Mouse (Mus musculus): ENCODE results near the gene Ntn1. TPM values are rescaled to one million over a fixed set of nuclear protein-coding genes. Genes with fewer than 3 reads are reported as not detected.

Gene Ntn1
- 14.1 and 14.4 TPM in 2 replicates for polyA plus RNA-seq (2012; rRNA removed)

- WGBS = 26% methylated on average over 11 of the region's 11 CpGs
These were observed at the start of gene Ntn1 for GRCm38 (mm10) chr11:68400727-68401219. TSS of gene Ntn1 (minus strand) at chr11:68400823.

DNA sequence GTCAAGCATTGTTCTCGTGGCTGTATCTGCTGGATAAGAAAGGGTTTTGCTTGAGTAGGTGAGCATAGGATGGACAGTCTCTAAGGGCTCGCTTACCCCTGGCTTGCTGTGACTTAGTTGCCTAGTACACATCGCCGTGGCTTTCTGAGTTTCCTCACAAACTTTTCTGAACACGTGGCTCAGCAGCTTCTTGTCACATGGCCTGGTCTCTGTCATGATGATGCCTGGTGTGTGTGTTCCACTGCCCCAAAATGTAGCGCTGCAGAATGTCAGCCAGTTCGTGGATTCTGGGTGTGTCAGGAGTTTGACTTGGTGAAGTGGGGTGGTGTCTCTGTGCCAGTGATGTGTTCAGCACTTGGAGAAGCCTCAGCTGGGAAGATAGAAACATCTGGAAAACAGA, 47.7 kb upstream of the Ntn1 start:
- 71% methylated on average over 7 of the region's 7 CpGs for WGBS
- DNase-seq (ENCODE audit: low read depth, low spot score) = no peak

More at GRCm38 (mm10) chr11:68400727-68401219, at the start of gene Ntn1:
- no peak for DNase-seq (ENCODE audit: low read depth, low spot score)

DNA sequence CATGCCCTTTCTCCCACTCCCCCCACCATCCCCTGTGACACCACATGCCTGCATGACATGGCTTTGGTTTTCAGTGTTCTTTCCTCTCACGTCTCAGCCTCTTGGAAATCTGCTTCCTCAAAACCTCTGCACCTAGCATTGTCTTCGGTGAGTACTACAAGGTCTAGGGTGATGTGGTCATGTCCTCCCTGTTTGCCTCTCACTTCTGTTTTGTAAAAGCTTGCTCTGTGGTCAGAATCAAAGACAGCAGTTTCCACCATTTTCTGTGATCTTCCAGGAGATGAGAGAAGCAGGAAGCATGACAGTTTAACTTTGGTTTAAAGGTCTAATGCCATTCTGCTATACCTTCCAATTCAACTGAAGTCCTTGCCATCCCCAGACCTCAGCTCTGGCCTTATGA, 46.6 kb upstream of the Ntn1 start:
- DNase-seq (ENCODE audit: low read depth, low spot score) = no peak
- 76% methylated on average over 2 of the region's 2 CpGs for WGBS

DNA sequence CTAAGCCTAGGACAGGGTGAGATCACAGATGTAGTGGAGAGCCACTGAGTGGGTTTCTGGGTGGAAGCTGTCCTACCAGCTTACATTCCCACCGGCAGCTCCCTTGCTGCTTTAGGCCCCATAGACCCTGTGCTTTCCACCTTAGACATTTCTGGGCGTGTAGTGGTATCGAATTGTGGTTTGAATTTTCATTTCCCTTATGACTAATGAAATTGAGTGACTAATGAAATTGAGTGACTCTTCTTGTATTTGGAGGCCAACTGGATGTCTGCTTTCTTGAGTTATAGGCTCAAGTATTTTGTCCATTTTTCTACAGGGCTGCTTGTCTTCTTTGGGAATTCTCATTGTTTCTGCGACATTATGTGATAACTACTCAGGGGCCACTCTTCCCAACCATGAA, 45.9 kb upstream of the Ntn1 start:
- 83% methylated on average over 4 of the region's 4 CpGs for WGBS

DNA sequence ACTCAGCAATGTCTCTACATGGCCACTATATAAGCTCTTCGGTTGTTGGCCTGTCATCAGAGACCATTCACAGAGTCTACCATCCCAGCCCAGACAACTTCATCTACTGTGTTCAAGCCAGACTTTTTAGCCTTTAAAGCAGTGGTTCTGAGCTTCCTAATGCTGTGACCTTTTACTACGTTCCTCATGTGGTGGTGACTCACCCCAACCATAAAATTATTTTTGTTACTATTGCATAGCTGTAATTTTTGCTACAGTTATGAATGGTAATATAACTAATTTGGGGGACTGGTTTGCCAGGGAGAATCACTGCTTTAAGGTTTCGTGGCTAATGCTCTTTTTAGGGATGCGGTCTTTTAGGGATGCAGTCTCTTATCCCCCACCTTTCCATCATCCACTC, 45.3 kb upstream of the Ntn1 start:
- DNase-seq (ENCODE audit: low read depth, low spot score) = no peak
- WGBS = 60% methylated on average over 4 of the region's 4 CpGs

More for the DNA sequence above, 45.9 kb upstream of the Ntn1 start:
- no peak for DNase-seq (ENCODE audit: low read depth, low spot score)

DNA sequence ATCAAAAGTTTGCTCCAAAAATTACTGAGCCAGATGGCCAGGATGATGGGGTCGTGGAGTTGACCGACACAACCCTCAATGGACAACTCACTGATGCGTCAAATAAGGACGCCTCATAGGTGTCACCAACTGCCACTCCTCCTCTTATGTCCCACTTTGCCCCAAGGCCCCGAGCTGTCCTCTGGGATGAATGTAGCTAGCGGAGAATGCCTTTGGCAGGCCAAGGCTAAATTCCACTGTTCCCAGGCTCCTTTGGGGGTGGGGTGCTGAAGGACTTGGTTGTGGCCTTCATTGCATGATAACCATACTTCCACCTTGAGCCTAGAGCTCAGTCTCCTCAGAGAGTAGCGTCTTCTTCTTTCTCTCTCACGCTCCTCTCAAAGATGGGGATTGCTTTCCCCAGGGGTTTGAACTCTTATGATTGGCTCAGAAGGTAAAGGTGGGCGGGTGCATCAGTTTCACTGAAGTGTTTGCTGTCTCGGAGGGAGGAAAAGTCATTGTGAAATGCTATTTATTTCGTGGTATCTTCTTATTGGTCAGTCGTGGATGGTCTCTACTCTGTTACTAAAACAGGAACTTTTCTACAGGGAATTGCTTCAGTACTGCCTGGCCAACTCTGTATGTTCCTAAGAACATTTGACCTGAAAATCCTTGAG, 42.5 kb upstream of the Ntn1 start:
- no peak for DNase-seq (ENCODE audit: low read depth, low spot score)
- WGBS = 70% methylated on average over 12 of the region's 12 CpGs

GRCm38 (mm10) chr11:68442346-68442745, 41.7 kb upstream of the Ntn1 start:
- WGBS = 60% methylated on average over 8 of the region's 8 CpGs
- no peak for DNase-seq (ENCODE audit: low read depth, low spot score)

DNA sequence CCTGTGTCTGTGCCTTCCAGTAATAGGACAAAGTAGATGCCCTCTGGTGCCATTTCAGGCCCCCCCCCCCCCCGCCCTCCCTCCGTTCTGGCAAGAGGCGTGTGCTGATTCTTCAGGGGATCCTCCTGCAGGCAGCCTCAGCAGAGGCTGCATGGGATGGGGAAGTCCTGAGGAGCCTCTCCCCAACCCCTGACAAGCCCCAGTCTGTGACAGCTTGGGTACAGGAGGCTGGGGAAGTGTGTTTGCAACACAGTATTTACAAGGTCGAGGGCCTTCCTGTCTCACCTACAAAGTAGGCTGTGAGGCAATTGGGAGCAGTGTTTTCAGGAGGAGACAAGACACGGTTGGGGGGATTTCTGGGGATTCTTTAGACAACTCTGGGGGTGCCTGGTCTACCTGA, 40.3 kb upstream of the Ntn1 start:
- 53% methylated on average over 5 of the region's 5 CpGs for WGBS
- DNase-seq (ENCODE audit: low read depth, low spot score) = no peak

- 74% methylated on average over 9 of the region's 9 CpGs for WGBS
- DNase-seq (ENCODE audit: low read depth, low spot score) = no peak
These were observed 39.5 kb upstream of the Ntn1 start for GRCm38 (mm10) chr11:68440100-68440499.

GRCm38 (mm10) chr11:68436376-68436775, 35.8 kb upstream of the Ntn1 start:
- WGBS = 77% methylated on average over 5 of the region's 5 CpGs

DNA sequence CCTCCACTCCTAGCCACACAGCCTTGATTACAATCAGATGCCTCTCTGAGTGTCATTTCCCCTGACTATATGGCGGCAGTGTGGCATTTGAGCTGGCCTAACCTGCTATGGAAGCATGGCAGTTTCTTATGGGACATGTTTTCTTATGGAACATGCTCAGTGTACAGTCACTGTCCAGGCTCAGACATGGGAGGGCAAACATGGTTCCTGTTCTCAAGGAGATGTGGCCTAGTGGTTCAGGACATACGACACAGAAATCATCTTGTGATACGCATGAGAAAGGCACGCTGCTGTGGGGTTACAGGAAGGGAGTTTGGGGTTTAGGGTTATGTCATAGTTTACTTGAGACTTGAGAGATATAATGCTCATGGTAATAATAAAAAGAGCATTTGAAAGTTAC, 35.0 kb upstream of the Ntn1 start:
- DNase-seq (ENCODE audit: low read depth, low spot score) = no peak
- WGBS = 87% methylated on average over 4 of the region's 4 CpGs

More at GRCm38 (mm10) chr11:68436376-68436775, 35.8 kb upstream of the Ntn1 start:
- DNase-seq (ENCODE audit: low read depth, low spot score) = no peak

GRCm38 (mm10) chr11:68434697-68435096, 34.1 kb upstream of the Ntn1 start:
- DNase-seq (ENCODE audit: low read depth, low spot score) = no peak
- WGBS = 85% methylated on average over 2 of the region's 2 CpGs

GRCm38 (mm10) chr11:68433534-68433933, 32.9 kb upstream of the Ntn1 start:
- 72% methylated on average over 5 of the region's 5 CpGs for WGBS
- no peak for DNase-seq (ENCODE audit: low read depth, low spot score)

DNA sequence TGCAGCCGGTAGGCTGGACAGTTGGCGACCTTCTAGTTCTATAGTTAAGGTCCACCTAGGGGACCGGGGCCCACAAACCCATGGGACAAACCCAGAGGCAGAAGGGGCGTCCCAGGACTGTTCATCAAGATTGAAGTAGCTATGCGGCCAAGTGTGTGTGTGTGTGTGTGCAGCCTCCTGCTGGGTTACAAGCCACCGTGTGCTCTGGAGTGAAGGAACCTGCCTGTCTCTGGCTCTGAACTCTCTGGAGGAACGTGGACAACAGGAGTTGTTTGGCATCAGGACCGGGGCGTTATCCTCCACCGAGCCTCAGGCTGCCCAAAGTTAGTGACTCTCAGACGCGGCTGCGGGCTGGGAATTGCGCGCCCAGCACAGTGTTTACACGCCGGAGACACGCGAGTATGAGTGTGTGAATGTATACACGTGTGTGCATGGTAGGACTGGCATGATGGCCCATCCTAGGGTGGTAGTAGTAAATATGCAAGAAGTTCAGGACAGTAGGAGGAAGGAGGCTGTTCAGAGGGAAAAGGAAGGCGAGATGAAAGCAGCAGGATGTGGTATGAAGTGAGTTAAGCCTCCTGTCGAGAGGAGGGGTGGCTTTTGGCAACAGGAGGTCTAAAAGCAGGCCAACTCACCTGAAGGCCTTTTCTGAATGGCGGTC, 31.9 kb upstream of the Ntn1 start:
- 26% methylated on average over 23 of the region's 23 CpGs for WGBS

GRCm38 (mm10) chr11:68431699-68432360, 31.2 kb upstream of the Ntn1 start, which contains the start of gene Pik3r5:
TSS of gene Pik3r5 (plus strand) at chr11:68432121.
- 6% methylated on average over 35 of the region's 35 CpGs for WGBS
- DNase-seq (ENCODE audit: low read depth, low spot score) = peak; percentile 16

More for the DNA sequence above, 31.9 kb upstream of the Ntn1 start:
- DNase-seq (ENCODE audit: low read depth, low spot score) = no peak

DNA sequence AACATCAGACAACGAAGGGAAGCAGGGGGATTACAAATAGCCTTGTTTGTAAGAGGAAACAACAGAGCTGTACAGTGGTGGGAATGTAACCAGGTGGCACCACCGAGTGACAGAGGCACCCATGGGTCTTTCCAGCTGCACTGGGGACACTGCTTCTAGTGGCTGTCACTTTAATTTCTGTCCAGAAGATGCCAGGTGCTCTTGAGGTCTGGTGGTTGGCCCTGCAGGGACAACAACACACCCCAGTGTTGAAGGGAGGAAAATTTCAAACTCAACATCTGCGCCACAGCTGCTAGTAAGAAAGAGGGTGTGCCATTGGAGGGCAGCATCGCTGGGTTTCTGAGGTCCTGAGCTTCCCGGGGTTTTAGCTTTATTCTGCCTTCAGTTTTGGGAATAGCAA, 30.0 kb upstream of the Ntn1 start:
- no peak for DNase-seq (ENCODE audit: low read depth, low spot score)
- 58% methylated on average over 5 of the region's 5 CpGs for WGBS

- 73% methylated on average over 5 of the region's 5 CpGs for WGBS
- no peak for DNase-seq (ENCODE audit: low read depth, low spot score)
These were observed 26.5 kb upstream of the Ntn1 start for GRCm38 (mm10) chr11:68427083-68427570.

GRCm38 (mm10) chr11:68425492-68426315, 25.1 kb upstream of the Ntn1 start:
- WGBS = 70% methylated on average over 8 of the region's 8 CpGs
- no peak for DNase-seq (ENCODE audit: low read depth, low spot score)

- DNase-seq (ENCODE audit: low read depth, low spot score) = no peak
These were observed 17.2 kb upstream of the Ntn1 start for GRCm38 (mm10) chr11:68417831-68418230.

GRCm38 (mm10) chr11:68417001-68417400, 16.4 kb upstream of the Ntn1 start:
- no peak for DNase-seq (ENCODE audit: low read depth, low spot score)
- 40% methylated on average over 3 of the region's 3 CpGs for WGBS

More at GRCm38 (mm10) chr11:68417831-68418230, 17.2 kb upstream of the Ntn1 start:
- 42% methylated on average over 9 of the region's 9 CpGs for WGBS

Data from large intestine, adult 2 months (tissue).